Mouse (Mus musculus): ENCODE measurements at regions not wholly inside any gene's neighbourhood (a gene's known extent, or its start where the extent isn't known, plus 50 kb on each side); places are given as distances from the start of the nearest gene placed in this dataset.

DNA sequence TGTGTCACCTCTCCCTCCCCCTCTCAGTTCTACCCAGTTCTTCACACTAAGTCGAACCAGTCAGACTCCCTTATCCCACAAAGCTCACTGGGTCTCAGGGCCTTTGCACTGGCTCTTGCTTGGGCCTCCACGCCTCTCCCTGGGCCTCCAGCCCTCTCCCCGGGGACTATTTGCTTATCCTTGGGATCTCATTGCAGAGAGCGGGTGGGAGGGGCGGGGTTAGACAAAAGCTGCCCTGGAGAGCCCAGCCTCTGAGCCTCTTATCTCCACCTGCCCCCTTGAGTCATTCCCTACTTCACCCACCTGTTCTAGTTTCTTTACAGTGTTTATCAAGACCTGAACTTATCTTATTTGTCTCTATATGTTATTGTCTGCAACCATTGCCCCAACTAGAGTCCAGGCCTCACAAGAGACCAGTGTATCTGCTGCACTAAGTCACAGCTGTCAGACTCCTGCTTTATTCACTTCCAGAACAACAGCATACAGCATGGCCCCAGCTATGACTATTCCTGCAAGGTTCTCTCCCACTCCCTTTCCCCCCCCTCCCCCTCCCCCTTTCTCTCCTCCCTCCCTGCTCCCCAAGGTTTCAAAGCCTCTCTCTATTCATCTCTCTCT lies 450.7 kb downstream of the Wdr11 start:
- no peak for DNase-seq

DNA sequence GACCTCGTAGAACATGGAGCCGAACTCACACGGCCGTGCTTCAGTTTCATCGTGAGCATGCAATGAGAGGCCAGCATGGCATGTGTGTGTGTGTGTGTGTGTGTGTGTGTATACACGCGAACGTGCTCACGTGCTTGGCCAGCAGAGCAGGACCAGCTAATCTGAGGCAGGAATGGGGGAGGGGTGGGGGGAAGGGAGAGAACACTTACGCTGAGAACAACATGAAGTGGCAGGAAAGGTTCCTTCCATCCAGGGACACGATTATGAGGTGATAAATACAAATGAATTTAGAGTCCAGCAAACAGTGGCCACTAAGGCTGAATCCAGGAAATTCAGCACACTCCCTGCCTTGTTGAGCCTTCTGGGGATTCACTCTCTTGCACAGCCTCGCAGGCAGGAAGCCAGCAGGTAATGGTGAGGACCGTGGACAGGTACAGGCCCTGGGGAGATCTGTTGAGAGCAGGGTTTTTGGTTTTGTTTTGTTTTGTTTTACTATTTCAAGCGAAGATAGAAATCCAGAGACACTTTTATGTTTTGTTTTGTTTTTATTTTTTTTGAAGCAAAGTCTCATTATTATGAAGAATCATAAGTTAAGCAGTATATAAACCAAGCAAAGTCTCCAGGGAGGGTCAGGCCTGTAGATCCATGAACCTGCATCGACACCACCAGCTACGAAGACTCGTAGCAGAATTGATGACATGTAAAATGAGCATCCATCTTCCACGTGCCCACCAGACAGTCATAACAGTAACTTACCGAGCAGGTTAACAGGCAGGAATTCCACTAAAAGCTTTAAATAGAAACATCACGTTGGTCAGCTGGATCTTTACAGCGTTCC lies 452.0 kb downstream of the Wdr11 start:
- peak in 1 of 2 experiments; percentile 24 for DNase-seq

GRCm38 (mm10) chr7:130044235-130044553 lies 452.5 kb downstream of the Wdr11 start:
- DNase-seq, result no peak

DNA sequence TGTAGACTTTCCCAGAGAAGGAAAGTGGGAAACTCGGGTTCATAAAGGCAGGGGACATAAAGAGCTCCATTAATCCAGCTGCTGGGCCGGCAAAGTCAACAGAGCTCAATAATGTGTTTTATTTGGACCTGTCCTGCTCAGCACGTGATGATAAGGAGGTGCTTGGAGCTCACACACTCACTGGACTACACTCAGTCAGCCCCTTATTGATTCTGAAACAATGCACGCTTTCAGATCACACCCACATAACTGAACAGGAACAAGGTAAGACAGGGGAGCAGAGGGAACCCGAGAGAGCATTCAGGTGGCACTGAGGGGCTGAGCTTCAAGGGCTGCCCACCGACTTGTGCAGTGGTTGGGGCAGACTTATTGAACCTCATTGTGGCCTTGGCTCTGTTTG lies 452.9 kb downstream of the Wdr11 start:
- DNase-seq, result no peak

- peak in 1 of 2 experiments; percentile 9 for DNase-seq
These were observed 454.4 kb downstream of the Wdr11 start for GRCm38 (mm10) chr7:130046086-130046485.

GRCm38 (mm10) chr7:130047293-130048034 lies 455.8 kb downstream of the Wdr11 start:
- DNase-seq, result no peak

GRCm38 (mm10) chr7:130048106-130048772 lies 456.6 kb downstream of the Wdr11 start:
- DNase-seq, result no peak

- DNase-seq, result no peak
These were observed 457.8 kb downstream of the Wdr11 start for GRCm38 (mm10) chr7:130049461-130049860.

- no peak for DNase-seq
These were observed 458.5 kb downstream of the Wdr11 start for GRCm38 (mm10) chr7:130050120-130050519.

- DNase-seq, result no peak
These were observed 460.7 kb downstream of the Wdr11 start for GRCm38 (mm10) chr7:130052376-130052775.

GRCm38 (mm10) chr7:130057708-130058107 lies 462.5 kb downstream of the Ate1 start:
- no peak for DNase-seq

- no peak for DNase-seq
These were observed 461.9 kb downstream of the Ate1 start for GRCm38 (mm10) chr7:130058267-130058666.

DNA sequence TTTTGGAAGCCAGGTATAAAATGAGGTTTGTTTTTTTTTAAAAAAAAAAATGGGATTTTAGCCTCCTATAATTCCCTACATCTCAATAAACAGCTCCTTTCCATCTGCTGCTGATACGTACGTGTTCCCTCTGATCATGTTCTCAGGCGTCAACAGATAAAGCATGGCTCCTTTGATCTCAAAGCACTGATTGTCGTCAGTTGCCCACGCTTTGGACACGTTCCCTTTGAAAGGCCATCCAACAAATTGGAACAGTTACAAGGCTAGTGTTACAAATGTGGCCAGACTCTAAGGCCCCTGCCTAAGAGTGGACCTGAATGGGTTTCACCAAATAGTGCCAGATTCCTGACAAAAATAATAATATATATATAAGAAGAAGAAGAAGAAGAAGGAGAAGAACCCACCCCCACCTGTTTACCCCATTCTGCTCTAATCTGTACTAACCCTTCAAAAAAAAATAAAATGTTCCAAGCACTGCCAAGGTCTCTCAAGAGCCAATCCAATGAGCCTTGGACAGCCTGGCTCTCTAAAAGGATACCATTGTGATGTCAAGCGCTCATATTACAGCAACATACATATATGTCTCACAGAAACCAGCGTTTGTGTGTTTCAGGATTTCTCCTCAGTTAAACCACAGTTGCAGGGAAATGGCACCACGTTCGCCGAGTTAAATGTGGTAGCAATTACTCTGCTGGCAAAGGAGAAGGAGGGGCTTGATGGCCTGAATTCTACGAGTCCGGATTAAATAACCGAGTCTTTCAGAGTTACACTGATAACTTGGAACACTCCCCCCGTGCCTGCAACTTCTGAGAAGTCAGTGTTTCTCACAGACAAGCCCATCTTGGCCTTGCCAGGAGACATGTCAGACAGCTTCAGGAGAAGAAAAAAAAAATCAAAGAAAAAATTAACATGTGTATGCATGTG lies 460.2 kb downstream of the Ate1 start:
- DNase-seq, result no peak

GRCm38 (mm10) chr7:130064500-130064899 lies 455.7 kb downstream of the Ate1 start:
- DNase-seq, result no peak

GRCm38 (mm10) chr7:130068316-130068715 lies 451.9 kb downstream of the Ate1 start:
- no peak for DNase-seq

DNA sequence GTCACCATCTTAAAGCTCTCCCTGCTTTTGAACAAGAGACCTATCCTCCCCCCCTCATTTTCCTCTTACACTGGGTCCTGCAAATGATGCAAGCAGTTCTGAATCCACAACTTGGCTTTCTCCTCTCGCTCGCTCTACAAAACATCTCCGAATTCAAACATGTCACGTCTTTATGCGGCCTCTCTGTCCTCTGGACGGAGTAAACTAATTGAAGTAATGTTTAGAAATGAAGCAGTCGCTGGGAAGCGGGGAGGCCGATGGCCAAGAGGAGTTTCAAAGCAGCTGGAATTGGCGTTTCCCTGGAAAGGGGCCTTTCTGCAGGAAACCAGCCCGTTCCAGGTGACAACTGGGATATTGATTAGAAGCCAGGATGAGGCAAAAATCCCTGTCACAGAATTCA lies 446.8 kb downstream of the Ate1 start:
- no peak for DNase-seq

DNA sequence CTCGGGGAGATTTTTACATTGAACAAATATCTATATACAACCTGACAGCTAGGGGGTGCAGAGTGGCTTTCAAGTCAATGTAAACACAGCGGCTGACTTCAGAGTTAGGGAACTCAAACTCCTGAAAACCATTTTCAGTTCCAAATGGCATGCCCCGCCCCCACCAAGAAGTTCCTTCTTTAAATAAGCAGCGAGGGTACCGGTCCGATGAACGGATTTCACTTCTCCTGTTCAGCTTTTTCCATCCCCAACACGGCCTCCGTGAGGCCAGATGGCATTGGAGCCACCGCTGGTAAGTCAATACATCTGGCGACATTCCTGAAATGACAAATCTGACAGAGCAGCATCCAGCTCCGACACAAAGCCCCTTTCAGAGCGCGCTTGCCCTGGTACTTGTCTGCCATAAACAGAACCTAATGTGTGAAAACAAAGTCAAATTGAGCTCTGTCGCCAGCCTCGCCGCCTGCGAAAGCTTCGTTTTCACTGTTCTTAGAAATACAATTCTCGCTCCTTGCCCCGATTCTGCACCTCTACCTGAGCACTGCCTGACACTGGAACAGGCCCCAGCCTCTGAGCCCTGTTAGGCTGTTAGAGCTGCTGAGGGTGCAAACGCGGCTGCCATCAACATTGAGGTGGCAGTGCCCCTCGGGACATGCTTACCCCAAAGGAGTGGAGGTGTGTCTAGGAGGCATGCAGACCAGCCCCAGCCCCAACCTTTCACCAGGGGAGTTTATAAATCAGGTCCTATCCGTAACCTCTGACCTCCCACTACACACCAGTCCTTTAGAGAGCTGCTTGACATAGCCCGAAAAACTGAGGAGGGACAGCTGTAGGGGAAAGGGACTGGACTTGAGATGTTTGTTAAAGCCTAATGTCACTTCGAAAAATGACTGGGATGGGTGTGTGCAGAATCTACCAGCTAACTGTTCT lies 446.0 kb downstream of the Ate1 start:
- peak; percentile 4 to 13 for DNase-seq

- DNase-seq, result no peak
These were observed 437.5 kb downstream of the Ate1 start for GRCm38 (mm10) chr7:130082662-130083061.

DNA sequence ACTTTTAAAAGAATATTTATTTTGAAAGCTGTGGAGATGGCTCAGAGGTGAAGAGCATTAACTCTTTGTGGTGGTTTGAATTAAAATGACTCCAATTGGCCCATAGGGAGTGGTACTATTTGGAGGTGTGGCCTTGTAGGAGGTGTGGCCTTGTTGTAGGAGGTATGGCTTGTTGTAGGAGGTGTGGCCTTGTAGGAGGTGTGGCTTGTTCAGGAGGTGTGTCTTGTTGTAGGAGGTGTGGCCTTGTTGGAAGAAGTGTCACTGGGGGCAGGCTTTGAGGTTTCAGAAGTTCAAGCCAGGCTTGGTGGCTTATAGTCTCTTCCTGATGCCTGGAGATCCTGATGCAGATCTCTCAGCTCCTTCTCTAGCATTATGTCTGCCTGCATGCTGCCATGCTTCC lies 434.5 kb downstream of the Ate1 start:
- DNase-seq, result no peak

DNA sequence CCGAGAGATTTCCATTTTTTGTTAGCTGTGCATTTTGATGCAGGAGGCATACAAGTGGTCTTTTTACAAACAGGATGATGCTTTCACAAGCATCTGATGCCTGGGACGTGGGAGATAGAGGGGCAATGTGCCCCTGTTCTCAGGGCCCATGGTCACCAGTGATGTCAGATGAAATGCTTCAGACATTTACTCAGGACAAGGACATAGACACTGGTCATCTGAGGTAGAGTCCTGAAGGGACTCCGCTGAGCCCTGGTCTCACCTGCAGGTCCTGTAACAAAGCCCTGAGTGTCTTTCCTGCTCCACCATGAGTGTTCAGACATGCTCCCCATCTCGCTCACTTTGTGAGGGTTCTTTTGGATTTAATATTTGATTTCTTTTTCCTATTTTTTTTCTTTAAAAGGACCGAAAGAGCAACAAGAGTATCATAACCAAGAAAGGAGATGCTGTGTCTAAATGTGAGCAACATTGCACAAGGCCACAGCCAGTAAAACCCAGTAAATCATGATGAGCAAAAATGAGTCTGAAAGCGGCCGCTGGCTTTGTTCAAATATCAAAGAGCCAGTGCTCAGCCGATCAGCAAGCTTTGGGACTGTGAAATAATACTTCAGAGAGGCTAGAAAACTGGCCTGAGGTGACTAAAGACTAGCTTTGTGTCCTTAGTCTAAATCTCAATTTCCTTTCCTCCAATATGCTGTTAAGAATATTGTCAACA lies 430.1 kb downstream of the Ate1 start:
- no peak for DNase-seq

All from cerebellum, postnatal 14 days (tissue).